Mouse (Mus musculus) 3T3-L1 (cell line): ENCODE data around the gene Gm45808.

Source experiments
- DNase-seq: peaks from one replicate; pipeline ENCODE4 v3.0.0-alpha.2; 2015; ENCODE audit warnings: low read depth, low spot score

Gm45808 gene

DNA sequence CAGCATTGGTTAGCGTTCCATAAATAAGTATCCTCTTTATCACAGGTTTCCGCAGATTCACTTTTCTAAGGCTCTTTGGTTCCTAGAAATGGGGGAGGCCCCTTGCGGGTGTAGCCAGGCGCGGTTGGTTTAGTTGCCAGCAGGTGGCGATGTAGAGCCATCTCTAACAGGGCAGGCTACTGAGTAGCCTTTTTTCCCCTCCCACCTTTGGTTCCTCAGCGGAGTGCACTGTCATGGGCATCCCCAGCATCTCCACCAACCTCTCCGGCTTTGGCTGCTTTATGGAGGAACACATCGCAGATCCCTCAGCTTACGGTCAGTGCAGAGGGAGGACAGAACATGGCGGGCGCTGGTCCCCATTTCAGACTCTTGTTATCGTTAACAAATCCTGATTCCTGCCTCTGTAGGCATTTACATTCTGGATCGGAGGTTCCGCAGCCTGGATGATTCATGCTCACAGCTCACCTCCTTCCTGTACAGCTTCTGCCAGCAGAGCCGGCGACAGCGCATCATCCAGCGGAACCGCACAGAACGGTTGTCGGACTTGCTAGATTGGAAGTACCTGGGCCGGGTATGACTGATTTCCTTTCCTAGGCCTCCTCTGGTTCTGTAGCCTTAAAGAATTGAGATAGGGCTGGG lies 35.1 kb downstream of the Gm45808 start:
- peak; percentile 84 for DNase-seq

DNA sequence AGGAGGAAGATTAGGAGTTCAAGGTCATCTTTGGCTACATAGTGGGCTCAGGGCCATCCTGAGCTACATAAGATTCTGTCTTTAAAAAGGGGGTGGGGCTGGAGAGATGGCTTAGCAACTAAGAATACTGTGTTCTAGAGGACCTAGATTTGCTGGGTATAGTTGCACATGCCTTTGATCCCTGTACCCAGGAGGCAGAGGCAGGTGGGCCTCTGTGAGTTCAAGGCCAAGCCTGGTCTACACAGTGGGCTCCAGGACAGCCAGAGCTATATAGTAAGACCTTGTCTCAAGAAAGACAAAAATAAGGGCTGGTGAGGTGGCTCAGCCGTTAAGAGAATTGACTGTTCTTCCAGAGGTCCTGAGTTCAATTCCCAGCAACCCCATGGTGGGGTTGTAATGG lies 36.6 kb downstream of the Gm45808 start:
- no peak for DNase-seq

DNA sequence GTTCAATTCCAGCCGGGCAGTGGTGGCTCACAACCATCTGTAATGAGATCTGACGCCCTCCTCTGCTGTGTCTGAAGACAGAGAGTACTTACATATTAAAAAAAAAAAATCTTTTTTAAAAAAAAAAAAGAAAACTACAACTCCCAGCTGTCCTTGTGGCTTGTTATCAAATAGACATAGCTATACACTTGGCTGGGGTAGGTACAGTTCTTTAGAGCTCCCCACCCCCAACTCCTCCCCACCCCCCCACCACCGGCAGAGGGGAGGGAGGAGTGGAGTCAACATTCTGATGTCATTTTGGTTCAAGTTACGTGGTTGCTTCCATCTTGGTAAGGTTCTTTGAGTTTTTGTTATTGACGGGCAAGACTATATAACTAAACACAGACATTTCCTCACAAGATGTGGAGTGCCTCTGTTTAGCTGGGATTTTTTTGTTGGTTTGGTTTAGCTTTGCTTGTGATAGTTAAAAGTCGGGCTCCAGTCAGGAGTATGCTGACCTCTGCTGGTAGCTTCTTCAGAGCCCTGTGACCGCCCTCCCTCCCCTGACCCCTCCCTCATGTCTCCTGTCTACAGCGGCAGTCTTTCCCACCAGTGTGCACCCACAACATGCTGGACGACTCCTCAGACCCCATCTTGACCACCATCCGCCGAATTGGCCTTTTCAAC lies 39.2 kb downstream of the Gm45808 start:
- peak; percentile 38 for DNase-seq

DNA sequence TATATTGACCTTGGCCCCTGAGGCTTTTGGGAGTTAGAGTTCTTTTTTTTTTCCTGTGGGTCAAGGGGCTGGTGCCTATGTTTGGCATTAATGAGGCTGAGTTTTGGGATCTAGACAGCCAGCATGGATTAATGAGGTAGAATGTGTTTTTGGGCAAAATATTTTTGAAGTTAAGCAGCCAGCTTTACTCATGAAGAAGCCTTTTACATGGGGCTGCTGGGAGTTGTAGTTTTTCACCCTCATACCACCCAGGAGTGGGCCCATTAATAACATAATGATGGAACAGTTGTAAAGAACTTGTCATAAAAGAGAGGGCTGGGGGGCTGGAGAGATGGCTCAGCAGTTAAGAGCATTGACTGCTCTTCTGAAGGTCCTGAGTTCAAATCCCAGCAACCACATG lies 40.0 kb downstream of the Gm45808 start:
- DNase-seq: no peak

DNA sequence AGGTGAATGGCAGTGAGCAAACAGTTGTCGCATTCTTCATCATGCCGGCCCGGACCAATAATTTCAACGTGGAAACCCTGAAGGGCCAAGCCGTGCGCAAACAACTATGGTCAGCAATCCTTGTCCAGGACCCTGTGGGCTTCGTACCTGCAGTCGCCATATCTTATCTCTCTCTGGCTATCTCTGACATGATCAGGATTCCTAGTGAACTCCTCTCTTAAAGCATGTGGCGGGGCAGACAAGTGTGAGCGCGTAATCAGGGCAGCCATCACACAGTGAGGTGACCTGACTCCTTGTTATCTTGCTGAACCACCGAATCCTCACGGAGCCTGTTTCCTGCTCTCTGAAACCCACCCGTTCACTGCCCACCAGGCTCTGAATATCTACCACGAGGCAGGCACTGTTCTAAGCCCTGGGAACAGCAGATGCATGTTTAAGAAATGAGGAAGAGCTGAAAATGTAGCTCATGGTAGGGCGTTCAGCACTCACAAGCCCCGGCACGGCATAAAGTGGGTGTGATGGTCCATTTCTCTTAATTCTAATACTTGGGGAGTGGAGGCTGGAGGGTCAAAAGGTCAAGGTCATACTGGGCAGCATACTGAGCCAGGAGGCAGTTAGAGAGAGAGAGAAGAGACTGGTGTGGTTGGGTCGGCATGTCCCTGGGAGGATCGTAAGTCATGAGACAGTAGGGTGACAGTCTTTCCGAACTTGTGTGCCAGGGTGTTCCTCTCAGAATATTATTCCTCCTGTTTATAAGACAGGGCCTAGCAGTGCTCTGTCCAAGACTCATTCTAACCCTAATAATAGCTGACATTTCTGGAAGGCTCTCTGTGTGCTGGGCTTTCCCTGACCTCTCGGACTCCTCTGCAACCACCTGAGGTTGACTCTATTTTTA lies 42.8 kb downstream of the Gm45808 start:
- no peak for DNase-seq

DNA sequence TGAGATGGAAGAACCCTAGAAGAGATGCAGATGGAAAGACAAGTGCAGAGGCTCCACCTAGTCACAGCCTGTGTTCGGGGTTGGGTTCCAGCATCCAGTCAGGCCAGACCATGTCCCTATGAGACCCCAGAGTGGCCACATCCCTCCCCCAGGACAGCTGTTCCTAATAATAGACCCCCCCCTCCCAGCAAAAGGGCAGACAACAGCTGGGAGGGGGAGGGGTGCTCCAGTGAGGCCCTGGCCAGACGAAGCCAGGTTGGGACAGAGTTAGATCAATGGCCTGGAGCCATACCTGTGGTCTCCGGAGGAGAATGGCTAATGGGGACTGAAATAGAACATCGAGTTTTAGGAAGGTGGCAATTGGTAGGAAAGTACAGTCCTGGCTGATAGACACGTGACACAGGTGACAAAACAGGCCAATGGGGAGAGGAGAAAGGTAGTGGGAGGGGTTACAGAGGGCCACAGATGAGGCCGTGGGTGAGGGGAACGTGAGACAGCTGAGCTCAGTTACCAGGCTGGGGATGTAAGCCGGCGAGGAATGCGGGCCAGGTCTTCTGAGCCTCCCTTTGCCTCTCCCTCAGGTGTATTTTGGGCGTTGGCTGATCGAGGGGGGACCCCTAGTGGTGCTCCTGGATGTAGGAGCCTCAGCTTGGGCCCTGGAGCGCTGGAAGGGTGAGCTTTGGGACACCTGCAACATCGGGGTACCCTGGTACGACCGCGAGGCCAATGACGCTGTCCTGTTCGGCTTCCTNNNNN lies 48.9 kb downstream of the Gm45808 start, which contains the start of gene Ruvbl2:
TSS of gene Ruvbl2 (minus strand) at position 576 of the 756 bp plus-strand sequence.
- no peak for DNase-seq

DNA sequence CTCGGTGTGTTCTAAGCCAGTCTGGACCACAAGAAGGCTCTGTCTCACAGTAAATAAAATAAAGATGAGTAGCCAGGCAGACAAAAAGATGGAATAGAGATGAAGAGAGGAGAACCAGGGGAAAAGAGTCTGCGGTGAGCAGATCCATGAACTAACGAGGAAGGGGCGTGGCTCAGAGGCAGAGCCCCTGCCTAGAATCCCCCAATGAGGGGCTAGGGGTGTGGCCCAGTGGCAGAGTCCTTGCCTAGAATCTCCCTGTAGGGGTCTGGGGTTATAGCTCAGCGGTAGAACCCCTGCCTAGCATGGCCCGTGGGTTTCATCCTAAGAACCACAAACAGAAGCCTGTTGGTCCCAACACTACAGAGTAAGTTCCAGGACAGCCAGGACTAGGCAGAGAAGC lies 49.6 kb downstream of the Gm45808 start:
- no peak for DNase-seq

DNA sequence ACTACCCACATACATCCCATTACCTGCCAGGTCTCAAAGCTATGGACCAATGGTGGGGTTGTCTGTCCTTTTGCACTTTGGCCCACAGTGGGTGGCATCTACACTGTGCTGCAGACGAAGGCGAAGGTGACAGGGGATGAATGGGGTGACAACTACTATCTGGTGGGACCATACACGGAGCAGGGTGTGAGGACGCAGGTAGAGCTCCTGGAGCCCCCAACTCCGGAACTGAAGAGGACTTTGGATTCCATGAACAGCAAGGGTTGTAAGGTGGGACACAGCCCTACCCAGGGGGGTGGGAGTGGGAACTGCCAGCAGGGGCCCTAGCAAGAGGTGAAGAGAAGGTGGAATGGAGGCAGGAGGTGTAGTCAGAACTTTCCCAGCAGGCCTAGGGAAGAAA lies 50.2 kb downstream of the Gm45808 start:
- no peak for DNase-seq

DNA sequence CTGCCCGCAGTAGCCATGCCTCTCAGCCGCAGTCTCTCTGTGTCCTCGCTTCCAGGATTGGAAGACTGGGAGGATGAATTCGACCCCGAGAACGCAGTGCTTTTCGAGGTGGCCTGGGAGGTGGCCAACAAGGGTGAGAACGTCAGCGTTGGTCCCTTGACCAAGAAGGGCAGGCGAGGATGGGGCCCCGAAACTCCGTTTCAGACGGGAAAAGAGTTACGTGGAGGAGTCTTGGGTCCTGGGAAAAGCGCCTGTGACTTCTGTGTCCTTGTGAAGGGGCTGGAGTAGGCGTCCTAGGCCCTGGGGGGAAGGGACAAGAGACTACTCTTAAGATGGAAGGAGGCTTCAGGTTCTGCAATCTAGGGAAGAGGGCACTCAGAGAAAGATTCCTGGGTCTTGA lies 51.6 kb downstream of the Gm45808 start:
- DNase-seq: peak; percentile 39

DNA sequence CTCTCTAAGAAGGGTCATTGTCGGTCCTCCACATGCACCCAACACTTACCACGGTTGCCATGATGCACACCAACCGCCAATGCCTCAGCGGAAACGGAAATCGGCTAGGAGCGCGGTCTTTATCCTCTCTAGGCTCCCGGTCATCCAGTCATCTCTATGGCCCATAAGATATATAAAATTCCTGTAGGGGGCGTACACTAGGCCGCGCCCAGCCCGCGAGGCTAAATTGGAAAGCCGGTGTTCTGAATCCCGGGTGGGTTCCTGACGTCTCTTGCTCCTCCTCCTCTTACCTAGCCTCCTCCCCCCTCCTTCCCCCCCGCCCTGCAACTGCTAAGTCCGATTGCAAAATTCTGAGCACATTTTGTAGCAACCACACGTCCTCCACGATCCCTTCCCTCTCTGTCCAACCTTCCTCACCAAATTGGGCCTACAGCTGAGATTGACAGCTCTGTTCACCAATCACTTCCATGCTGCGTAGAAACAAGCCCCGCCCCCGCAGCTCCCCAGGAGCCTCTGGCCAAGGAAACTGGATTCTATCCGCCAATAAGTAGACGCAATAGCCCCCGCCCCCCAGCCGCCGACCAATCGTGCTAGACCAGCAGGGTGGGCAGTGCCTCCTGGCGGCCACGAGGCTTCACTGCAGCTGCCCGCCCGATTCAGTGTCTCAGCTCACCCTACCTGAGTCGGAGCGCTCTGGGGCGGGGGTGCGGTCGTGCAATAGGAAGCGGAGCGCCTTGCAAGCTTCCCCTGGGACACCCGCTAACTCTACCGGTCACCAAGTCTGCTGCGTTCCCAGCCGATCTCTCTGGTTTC lies 52.2 kb downstream of the Gm45808 start, which contains the start of gene Gys1:
TSS of gene Gys1 (plus strand) at position 642 of the 813 bp plus-strand sequence.
- DNase-seq: peak; percentile 99

DNA sequence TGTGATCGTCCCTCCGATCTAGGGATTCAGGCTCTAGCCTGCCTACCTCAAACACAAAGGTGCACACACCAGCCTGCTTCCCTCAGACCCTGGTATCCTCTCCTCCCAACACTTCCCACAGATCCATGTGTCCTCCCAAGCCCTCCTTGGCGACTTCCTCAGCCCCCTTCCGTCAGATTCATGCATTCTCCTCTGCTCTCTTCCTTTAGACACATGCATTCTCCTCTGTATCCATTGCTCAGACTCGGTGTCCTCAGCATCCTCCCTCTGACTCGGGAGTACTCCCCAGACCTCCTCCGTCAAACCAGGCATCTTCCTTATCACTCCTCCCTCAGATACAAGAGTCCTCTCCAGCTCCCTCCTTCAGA lies 52.8 kb downstream of the Gm45808 start:
- DNase-seq: no peak

DNA sequence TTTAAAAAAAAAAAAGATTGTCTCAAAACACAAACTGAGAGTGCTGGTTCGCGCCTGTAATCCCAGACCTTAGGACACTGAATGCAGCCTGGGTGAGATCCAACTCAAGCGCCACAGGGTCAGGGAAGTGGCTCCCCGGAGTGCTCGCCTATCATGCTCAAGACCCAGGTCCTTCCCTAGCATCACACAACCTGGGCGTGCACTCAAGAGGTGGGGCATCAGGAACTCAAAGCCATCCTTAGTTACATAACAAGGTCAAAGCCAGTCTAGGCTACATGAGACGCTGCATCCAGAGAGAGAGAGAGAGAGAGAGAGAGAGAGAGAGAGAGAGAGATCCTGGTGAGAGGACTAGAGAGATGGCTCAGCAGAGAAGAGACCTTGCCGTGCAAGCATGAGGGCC lies 60.1 kb downstream of the Gm45808 start:
- no peak for DNase-seq

DNA sequence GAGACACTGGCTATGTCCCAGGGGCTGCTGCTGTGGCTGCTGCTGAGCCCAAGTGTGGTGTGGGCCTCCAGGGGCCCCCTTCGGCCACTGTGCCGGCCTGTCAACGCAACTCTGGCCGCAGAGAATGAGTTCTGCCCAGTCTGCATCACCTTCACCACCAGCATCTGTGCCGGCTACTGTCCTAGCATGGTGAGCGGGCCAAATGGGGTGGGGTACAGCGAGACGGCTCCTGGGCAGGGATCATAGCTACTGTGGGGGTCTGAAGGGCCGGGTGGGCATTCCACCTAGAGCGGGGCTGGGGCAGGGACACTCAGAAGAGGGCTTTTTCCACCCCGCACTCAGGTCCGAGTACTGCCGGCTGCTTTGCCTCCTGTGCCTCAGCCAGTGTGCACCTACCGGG lies 65.4 kb downstream of the Gm45808 start:
- no peak for DNase-seq

DNA sequence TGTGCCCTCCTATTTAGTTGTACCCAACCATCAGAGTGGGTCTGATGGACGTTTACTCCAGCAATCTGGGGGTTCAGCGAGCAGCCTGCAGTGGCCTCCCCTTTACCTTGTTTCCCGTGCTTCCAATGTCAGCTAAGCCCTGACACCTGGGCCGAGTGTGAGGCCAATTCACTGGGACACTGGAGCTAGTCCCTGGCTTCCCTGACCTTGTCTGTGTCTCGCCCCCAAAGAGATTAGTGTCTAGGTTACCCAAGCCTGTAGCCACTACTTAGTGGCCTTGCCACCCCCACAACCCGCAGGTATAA lies 66.0 kb downstream of the Gm45808 start, which contains the start of gene Lhb:
TSS of gene Lhb (plus strand) at position 206 of the 305 bp plus-strand sequence.
- DNase-seq: no peak

DNA sequence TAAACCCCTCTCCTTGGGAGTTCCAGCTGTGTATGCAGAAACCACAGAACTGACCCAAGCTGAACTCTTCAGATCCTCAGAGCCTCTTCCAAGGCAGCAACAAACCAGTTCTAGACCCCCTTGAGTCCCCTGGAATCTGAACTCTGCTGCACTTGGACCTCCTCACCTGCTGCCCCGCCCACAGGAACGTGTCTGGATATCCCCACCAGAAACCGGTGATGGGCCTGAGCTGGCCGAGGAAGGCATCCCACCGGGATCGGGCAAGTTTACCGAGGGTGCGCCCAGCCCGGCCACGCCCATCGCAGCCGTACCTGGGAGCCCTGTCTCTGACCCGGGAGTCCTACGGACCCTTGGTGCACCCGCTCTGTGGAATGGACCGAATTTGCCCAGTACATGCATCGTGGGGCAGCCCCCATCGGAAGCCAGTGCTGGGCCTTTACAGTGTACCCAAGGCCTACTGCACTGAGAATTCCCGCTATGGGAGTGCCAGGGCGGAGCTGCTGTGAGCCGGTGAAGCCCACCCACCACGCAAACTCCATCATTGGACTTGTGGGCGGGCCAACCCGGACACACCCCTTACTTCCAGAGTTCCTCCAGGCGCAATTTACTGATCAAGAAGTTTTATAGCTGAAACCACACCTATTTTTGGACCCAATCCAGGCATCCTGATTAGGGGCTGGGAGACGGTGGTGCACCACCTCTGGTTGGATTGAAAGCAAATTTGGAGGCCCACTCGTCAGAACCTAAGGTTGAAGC lies 66.6 kb downstream of the Gm45808 start:
- no peak for DNase-seq

DNA sequence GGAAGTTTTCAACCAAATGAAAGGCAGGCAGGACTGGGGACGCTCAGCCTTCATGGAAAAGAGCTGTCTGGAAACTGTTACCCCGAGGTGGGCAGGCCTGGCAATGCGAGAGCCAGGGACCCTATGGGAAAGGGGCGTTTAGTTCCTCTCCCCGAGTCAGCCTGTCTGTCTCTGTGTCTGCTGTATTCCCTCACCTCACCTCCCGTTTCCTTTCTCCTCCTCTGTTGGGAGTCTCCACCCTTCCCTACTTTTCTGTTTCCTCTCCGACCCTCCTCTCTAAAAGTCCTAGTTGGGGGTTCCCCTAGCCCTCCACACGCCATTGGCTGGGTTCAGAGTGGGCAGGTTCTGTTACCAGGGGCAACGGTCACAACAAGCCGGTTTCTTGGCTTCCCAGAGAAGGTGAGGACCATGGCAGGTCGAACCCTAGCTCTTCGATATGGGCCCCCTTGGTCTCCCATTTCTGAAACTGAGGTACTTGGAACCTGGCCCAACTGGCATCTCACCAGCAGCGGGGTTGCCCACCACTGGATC lies 68.6 kb downstream of the Gm45808 start:
- no peak for DNase-seq
